11 mouse cellular contexts compared by ENCODE assay signal in the genomic region with DNA sequence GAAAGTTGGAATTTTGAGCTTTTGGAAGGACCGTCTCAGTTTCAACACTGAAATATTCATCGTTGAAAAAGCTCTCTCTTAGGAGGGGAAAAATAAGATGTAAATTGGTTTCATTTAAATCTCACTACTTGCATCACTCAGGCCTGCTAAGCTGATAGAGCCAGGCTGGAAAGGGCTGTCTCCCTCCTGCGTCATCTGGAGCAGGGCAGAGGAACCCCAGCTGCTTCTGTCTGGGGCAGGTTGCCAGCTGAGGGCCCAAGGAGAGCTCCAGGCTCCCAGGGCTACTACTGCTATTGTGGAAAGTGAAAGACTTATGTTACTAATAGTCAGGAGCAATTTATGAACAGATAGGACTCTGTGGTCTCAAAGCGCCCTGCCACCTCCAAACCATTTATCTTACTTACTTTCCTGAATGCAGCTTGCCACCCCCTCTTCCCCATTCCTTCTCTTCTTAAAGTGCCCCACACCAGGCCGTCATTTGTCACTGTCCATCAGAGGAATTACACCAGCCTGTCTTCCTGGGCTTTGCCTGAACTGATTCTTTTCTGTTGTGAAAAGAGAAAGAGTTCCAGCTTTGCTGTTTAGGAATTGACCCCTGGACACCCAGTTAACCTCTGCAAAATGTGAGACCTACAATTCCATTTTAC.
DNase-seq lines count a peak whose midpoint lies in the region; ATAC-seq lines count a peak whose summit lies in the region.
"Had no signal": no experiment of that assay in that cellular context is flagged by ENCODE, and none has a peak within 500 bp of the region (broad histone marks: within the 10 kb centered on the region; RNA-seq: fewer than 3 reads in every experiment).

No protein-coding gene starts in this region.

- H3K27ac ChIP-seq in hindbrain, embryonic 13.5 days, result no peak overlapping the region
- no peak overlapping the region for H3K27ac ChIP-seq in neural tube, embryonic 15.5 days (replicated peaks)
- H3K27ac ChIP-seq: heart, embryonic 15.5 days; liver, embryonic 15.5 days; stomach, embryonic 15.5 days had no signal

- no peaks in the 10 kb centered on the region for H3K36me3 ChIP-seq in hindbrain, embryonic 13.5 days
- no peaks in the 10 kb centered on the region for H3K36me3 ChIP-seq in neural tube, embryonic 15.5 days
- H3K36me3 ChIP-seq: heart, embryonic 15.5 days; liver, embryonic 15.5 days; stomach, embryonic 15.5 days had no signal

- ATAC-seq in hindbrain, embryonic 13.5 days (ENCODE audit: low FRiP score), result peak; percentile 46; the same call in 1 of the 2 replicates
- ATAC-seq in neural tube, embryonic 15.5 days (ENCODE audit: low FRiP score), result peak; percentile 53; the same call in 1 of the 2 replicates
- ATAC-seq: midbrain, embryonic 16.5 days had no signal

- H3K4me3 ChIP-seq in hindbrain, embryonic 13.5 days, result no peak overlapping the region
- no peak overlapping the region for H3K4me3 ChIP-seq in neural tube, embryonic 15.5 days (replicated peaks)
- H3K4me3 ChIP-seq: heart, embryonic 15.5 days; liver, embryonic 15.5 days; stomach, embryonic 15.5 days had no signal

- H3K27me3 ChIP-seq in hindbrain, embryonic 13.5 days, result no peaks in the 10 kb centered on the region
- no peaks in the 10 kb centered on the region for H3K27me3 ChIP-seq in neural tube, embryonic 15.5 days (replicated peaks)
- H3K27me3 ChIP-seq: heart, embryonic 15.5 days; liver, embryonic 15.5 days; stomach, embryonic 15.5 days had no signal

- intact Hi-C loops in heart, postnatal 14 days (cut with DNase I), result no loop called here
- intact Hi-C loops in heart, postnatal 25 days (cut with DNase I), result no loop called here

- 36% methylated on average over 5 of the region's 5 CpGs for WGBS in hindbrain, embryonic 13.5 days
- 29% methylated on average over 5 of the region's 5 CpGs for WGBS in neural tube, embryonic 15.5 days

- DNase-seq in heart, postnatal 14 days, result peak; percentile 11 to 18
- no peak for DNase-seq in heart, postnatal 25 days (ENCODE audit: low spot score)
- DNase-seq in right cerebral cortex, postnatal 14 days, result peak; percentile 32
- DNase-seq in right cerebral cortex, adult 18-20 months, result no peak
- no peak for DNase-seq in B cell, adult 2 months

- H3K9me3 ChIP-seq in hindbrain, embryonic 13.5 days, result no peaks in the 10 kb centered on the region
- H3K9me3 ChIP-seq in neural tube, embryonic 15.5 days (replicated peaks), result no peaks in the 10 kb centered on the region
- H3K9me3 ChIP-seq: heart, embryonic 15.5 days; liver, embryonic 15.5 days; stomach, embryonic 15.5 days had no signal

- H3K4me1 ChIP-seq in hindbrain, embryonic 13.5 days (replicated peaks), result 0 out of 2 replicates have a peak, but pooled peaks cover 7% of the 10 kb centered on the region
- 0 out of 2 replicates have a peak, but pooled peaks cover 5% of the 10 kb centered on the region for H3K4me1 ChIP-seq in neural tube, embryonic 15.5 days
- H3K4me1 ChIP-seq: heart, embryonic 15.5 days; liver, embryonic 15.5 days; stomach, embryonic 15.5 days had no signal

- H3K9ac ChIP-seq in hindbrain, embryonic 13.5 days, result no peak overlapping the region
- no peak overlapping the region for H3K9ac ChIP-seq in neural tube, embryonic 15.5 days (replicated peaks)
- H3K9ac ChIP-seq: heart, embryonic 15.5 days; liver, embryonic 15.5 days; stomach, embryonic 15.5 days had no signal

- H3K4me2 ChIP-seq in hindbrain, embryonic 13.5 days, result no peak overlapping the region
- no peak overlapping the region for H3K4me2 ChIP-seq in neural tube, embryonic 15.5 days
- H3K4me2 ChIP-seq: heart, embryonic 15.5 days; liver, embryonic 15.5 days; stomach, embryonic 15.5 days had no signal

Comparison
In these comparisons a context has a peak if more than half of its experiments do, and no peak if none do; other contexts are left out.
1. DNase-seq: peak in heart, postnatal 14 days (2 of 2) and right cerebral cortex, postnatal 14 days (single experiment); none in heart, postnatal 25 days (single experiment), right cerebral cortex, adult 18-20 months (single experiment) and B cell, adult 2 months (0 of 2).